Mouse (Mus musculus) erythroblast, embryonic 14.5 days (primary cell): Measurements from ENCODE around the gene Kif27.

Source experiments
- GATA1 ChIP-seq: IDR thresholded peaks from 2 replicates; pipeline ENCODE4 v1.6.1; 2012; ENCODE audit warnings: low read length, inconsistent platforms, mixed read lengths
- TAL1 ChIP-seq: IDR thresholded peaks from 3 replicates; pipeline ENCODE4 v1.6.1; 2012; ENCODE audit warnings: low read length, inconsistent platforms, mixed read lengths

DNA sequence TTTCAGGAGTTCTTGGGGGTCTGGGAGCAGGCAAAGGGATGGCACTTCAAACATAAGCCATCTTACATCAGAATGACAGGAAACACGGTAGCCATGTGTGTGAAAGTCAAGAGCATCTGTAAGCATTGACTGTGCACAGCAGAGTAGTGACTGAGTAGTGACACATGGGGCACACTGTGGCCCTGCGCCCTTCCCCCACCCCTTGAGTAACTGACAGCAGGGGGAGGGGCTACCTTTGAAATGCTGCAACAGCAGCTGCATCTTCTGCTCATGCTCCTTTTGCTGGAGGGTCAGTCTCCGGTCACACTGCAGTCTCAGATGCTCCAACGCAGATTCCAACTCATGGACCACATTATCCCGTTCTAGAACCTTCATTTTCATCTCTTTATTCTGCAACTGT lies 66.1 kb downstream of the Kif27 start:
- no peak for TF ChIP-seq TAL1
- no peak for TF ChIP-seq GATA1
